In genomic region chr17:49258496-49258895, GRCm38 (mm10) we compare ENCODE assay signal across 18 mouse cellular contexts.
DNase-seq lines count a peak whose midpoint lies in the region; ATAC-seq and TF ChIP-seq lines count a peak whose summit lies in the region.
"Had no signal": no experiment of that assay in that cellular context is flagged by ENCODE, and none has a peak within 500 bp of the region (broad histone marks: within the 10 kb centered on the region; RNA-seq: fewer than 3 reads in every experiment).

No protein-coding gene starts in this region.

- peak; percentile 18; the same call in 1 of the 2 replicates for TF ChIP-seq CTCF in heart, postnatal 0 days (IDR thresholded peaks at IDR 0.05; ENCODE audit: low read depth)
- TF ChIP-seq CTCF in liver, postnatal 0 days (IDR thresholded peaks at IDR 0.05; ENCODE audit: low read depth), result peak; percentile 30
- peak; percentile 19; the same call in 1 of the 2 replicates for TF ChIP-seq CTCF in cortical plate, adult 2 months (IDR thresholded peaks at IDR 0.05; ENCODE audit: extremely low read depth, insufficient read depth, low read length)

- H3K36me3 ChIP-seq in heart, postnatal 0 days (replicated peaks; ENCODE audit: control insufficient read depth, insufficient read depth, low read length), result no peaks in the 10 kb centered on the region
- H3K36me3 ChIP-seq in heart, embryonic 10.5 days, result no peaks in the 10 kb centered on the region
- no peaks in the 10 kb centered on the region for H3K36me3 ChIP-seq in liver, postnatal 0 days (replicated peaks; ENCODE audit: insufficient read depth, low read length)
- no peaks in the 10 kb centered on the region for H3K36me3 ChIP-seq in liver, embryonic 11.5 days (ENCODE audit: control insufficient read depth, insufficient read depth, low read length)
- H3K36me3 ChIP-seq: embryonic facial prominence, embryonic 15.5 days; limb, embryonic 13.5 days; stomach, embryonic 15.5 days had no signal

- no peak overlapping the region for H3K4me2 ChIP-seq in heart, postnatal 0 days (ENCODE audit: low read depth, low read length)
- H3K4me2 ChIP-seq in liver, postnatal 0 days (ENCODE audit: low read depth, low read length), result no peak overlapping the region
- H3K4me2 ChIP-seq in liver, embryonic 11.5 days, result no peak overlapping the region
- H3K4me2 ChIP-seq: embryonic facial prominence, embryonic 15.5 days; limb, embryonic 13.5 days; midbrain, embryonic 11.5 days; stomach, embryonic 15.5 days had no signal

- no peak overlapping the region for H3K9ac ChIP-seq in heart, postnatal 0 days (replicated peaks; ENCODE audit: low read depth, low read length)
- no peak overlapping the region for H3K9ac ChIP-seq in liver, postnatal 0 days (replicated peaks)
- no peak overlapping the region for H3K9ac ChIP-seq in liver, embryonic 11.5 days (ENCODE audit: low read depth, low read length)
- H3K9ac ChIP-seq: embryonic facial prominence, embryonic 15.5 days; limb, embryonic 13.5 days; stomach, embryonic 15.5 days had no signal

- ATAC-seq in heart, postnatal 0 days (ENCODE audit: insufficient read depth, low read depth), result no peak
- no peak for ATAC-seq in liver, postnatal 0 days
- ATAC-seq in liver, embryonic 11.5 days (replicated peaks; ENCODE audit: low FRiP score), result no peak
- ATAC-seq: hindbrain, embryonic 16.5 days had no signal

- no peaks in the 10 kb centered on the region for H3K9me3 ChIP-seq in heart, postnatal 0 days (replicated peaks; ENCODE audit: control insufficient read depth, low read length)
- H3K9me3 ChIP-seq in heart, embryonic 10.5 days, result no peaks in the 10 kb centered on the region
- H3K9me3 ChIP-seq in liver, postnatal 0 days (ENCODE audit: low read length), result no peaks in the 10 kb centered on the region
- H3K9me3 ChIP-seq in liver, embryonic 11.5 days (ENCODE audit: control insufficient read depth, low read length), result no peaks in the 10 kb centered on the region
- H3K9me3 ChIP-seq: embryonic facial prominence, embryonic 15.5 days; limb, embryonic 13.5 days; stomach, embryonic 15.5 days had no signal

- no peak overlapping the region for H3K27ac ChIP-seq in heart, postnatal 0 days (ENCODE audit: low read depth)
- no peak overlapping the region for H3K27ac ChIP-seq in heart, embryonic 10.5 days
- no peak overlapping the region for H3K27ac ChIP-seq in liver, postnatal 0 days (ENCODE audit: low read depth)
- no peak overlapping the region for H3K27ac ChIP-seq in liver, embryonic 11.5 days (ENCODE audit: low read depth, low read length)
- H3K27ac ChIP-seq in cortical plate, adult 2 months (ENCODE audit: insufficient read depth, low read length), result no peak overlapping the region
- H3K27ac ChIP-seq: embryonic facial prominence, embryonic 15.5 days; limb, embryonic 13.5 days; stomach, embryonic 15.5 days had no signal

- TF ChIP-seq POLR2A in cortical plate, adult 2 months (IDR thresholded peaks at IDR 0.05; ENCODE audit: extremely low read depth, insufficient read depth, low read length), result no peak

- no peak overlapping the region for H3K4me3 ChIP-seq in heart, postnatal 0 days (ENCODE audit: low read depth, low read length)
- no peak overlapping the region for H3K4me3 ChIP-seq in heart, embryonic 10.5 days
- H3K4me3 ChIP-seq in liver, postnatal 0 days (ENCODE audit: low read depth, low read length), result no peak overlapping the region
- no peak overlapping the region for H3K4me3 ChIP-seq in liver, embryonic 11.5 days (ENCODE audit: low read depth, low read length)
- no peak overlapping the region for H3K4me3 ChIP-seq in cortical plate, adult 2 months (ENCODE audit: insufficient read depth, low read length)
- H3K4me3 ChIP-seq: embryonic facial prominence, embryonic 15.5 days; limb, embryonic 13.5 days; stomach, embryonic 15.5 days had no signal

- no peak for DNase-seq in heart, postnatal 0 days (ENCODE audit: low spot score)
- DNase-seq in heart, embryonic 10.5 days (ENCODE audit: low spot score), result no peak
- DNase-seq in liver, postnatal 0 days, result no peak
- DNase-seq in liver, embryonic 11.5 days (ENCODE audit: low spot score), result no peak
- peak; percentile 52 for DNase-seq in ES-CJ7 (ENCODE audit: low read depth, low spot score)
- no peak for DNase-seq in frontal cortex, postnatal 14 days (ENCODE audit: low spot score in 2 of 2)
- DNase-seq: cerebellum, adult 11-12 months; heart, postnatal 14 days; kidney, adult 9 months; lung, postnatal 36 days; spleen, adult 18-20 months; thymus, postnatal 25 days had no signal

- 0 out of 2 replicates have a peak, but pooled peaks cover 3% of the 10 kb centered on the region for H3K27me3 ChIP-seq in heart, postnatal 0 days (ENCODE audit: control insufficient read depth, insufficient read depth, low read length)
- H3K27me3 ChIP-seq in heart, embryonic 10.5 days (ENCODE audit: insufficient read depth, poor library complexity, severe bottlenecking), result no peaks in the 10 kb centered on the region
- no peaks in the 10 kb centered on the region for H3K27me3 ChIP-seq in liver, postnatal 0 days (ENCODE audit: insufficient read depth, low read length)
- no peaks in the 10 kb centered on the region for H3K27me3 ChIP-seq in liver, embryonic 11.5 days (replicated peaks; ENCODE audit: control insufficient read depth, insufficient read depth, low read length)
- H3K27me3 ChIP-seq: embryonic facial prominence, embryonic 15.5 days; limb, embryonic 13.5 days; stomach, embryonic 15.5 days had no signal

- no peak for TF ChIP-seq EP300 in heart, postnatal 0 days (IDR thresholded peaks at IDR 0.05; ENCODE audit: low read depth)
- no peak for TF ChIP-seq EP300 in liver, postnatal 0 days (IDR thresholded peaks at IDR 0.05; ENCODE audit: low read depth)

- H3K4me1 ChIP-seq in heart, postnatal 0 days (ENCODE audit: control insufficient read depth, insufficient read depth), result no peaks in the 10 kb centered on the region
- H3K4me1 ChIP-seq in heart, embryonic 10.5 days, result no peaks in the 10 kb centered on the region
- no peaks in the 10 kb centered on the region for H3K4me1 ChIP-seq in liver, postnatal 0 days (ENCODE audit: insufficient read depth)
- no peaks in the 10 kb centered on the region for H3K4me1 ChIP-seq in liver, embryonic 11.5 days (replicated peaks; ENCODE audit: control insufficient read depth, insufficient read depth, low read length)
- H3K4me1 ChIP-seq in cortical plate, adult 2 months (ENCODE audit: control insufficient read depth, insufficient read depth, low read length), result no peaks in the 10 kb centered on the region
- H3K4me1 ChIP-seq: embryonic facial prominence, embryonic 15.5 days; limb, embryonic 13.5 days; stomach, embryonic 15.5 days had no signal
